In genomic region chr14:69503174-69503573, GRCm38 (mm10) we compare ENCODE assay signal across 9 mouse cellular contexts. TPM values are rescaled to one million over a fixed set of nuclear protein-coding genes. Genes with fewer than 3 reads are reported as not detected.
DNase-seq lines count a peak whose midpoint lies in the region; ATAC-seq lines count a peak whose summit lies in the region.
"Not testable (repeated sequence)": the region's sequence is repeated elsewhere in the genome, so short reads cannot be mapped to it uniquely, and the experiment has no call there.
"Had no signal": no experiment of that assay in that cellular context is flagged by ENCODE, and none has a peak within 500 bp of the region (broad histone marks: within the 10 kb centered on the region; RNA-seq: fewer than 3 reads in every experiment).

Gene Gm16867, minus strand, starts transcription at chr14:69503362.

- not testable (repeated sequence) for H3K9me3 ChIP-seq in embryonic facial prominence, embryonic 12.5 days; forebrain, embryonic 16.5 days (ENCODE audit: control insufficient read depth, low read length); hindbrain, embryonic 11.5 days (ENCODE audit: control insufficient read depth, low read length); kidney, embryonic 14.5 days (ENCODE audit: control insufficient read depth, low read length); limb, embryonic 15.5 days; neural tube, embryonic 12.5 days

- ATAC-seq in embryonic facial prominence, embryonic 12.5 days (ENCODE audit: insufficient number of reproducible peaks, insufficient read depth, low FRiP score, low TSS enrichment) = peak; percentile 96
- ATAC-seq in forebrain, embryonic 16.5 days = peak; percentile 100
- peak; percentile 99 for ATAC-seq in hindbrain, embryonic 11.5 days (ENCODE audit: low FRiP score)
- peak; percentile 96 for ATAC-seq in kidney, embryonic 14.5 days (ENCODE audit: low FRiP score, low TSS enrichment)
- ATAC-seq in limb, embryonic 15.5 days (ENCODE audit: insufficient number of reproducible peaks, low FRiP score, low TSS enrichment, low read depth) = peak; percentile 96
- ATAC-seq in megakaryocyte, adult 5-6 weeks (ENCODE audit: poor library complexity, severe bottlenecking) = peak; percentile 76
- peak; percentile 99 for ATAC-seq in neural tube, embryonic 12.5 days (ENCODE audit: low FRiP score, low read depth)

- not testable (repeated sequence) for H3K4me3 ChIP-seq in embryonic facial prominence, embryonic 12.5 days; forebrain, embryonic 16.5 days (replicated peaks; ENCODE audit: low read length); hindbrain, embryonic 11.5 days (ENCODE audit: low read depth, low read length); kidney, embryonic 14.5 days (ENCODE audit: low read length); limb, embryonic 15.5 days; neural tube, embryonic 12.5 days

- not testable (repeated sequence) for H3K9ac ChIP-seq in embryonic facial prominence, embryonic 12.5 days; forebrain, embryonic 16.5 days (replicated peaks; ENCODE audit: low read depth, low read length); hindbrain, embryonic 11.5 days (ENCODE audit: low read depth, low read length); kidney, embryonic 14.5 days (ENCODE audit: low read depth, low read length); limb, embryonic 15.5 days; neural tube, embryonic 12.5 days

- H3K27ac ChIP-seq in embryonic facial prominence, embryonic 12.5 days; forebrain, embryonic 16.5 days (ENCODE audit: low read length); hindbrain, embryonic 11.5 days (ENCODE audit: low read depth, low read length); kidney, embryonic 14.5 days (ENCODE audit: low read depth, low read length); limb, embryonic 15.5 days; neural tube, embryonic 12.5 days: not testable (repeated sequence)

- WGBS in embryonic facial prominence, embryonic 12.5 days = no CpG with 5 or more reads among the region's 29 CpGs
- WGBS in forebrain, embryonic 16.5 days = no CpG with 5 or more reads among the region's 29 CpGs
- WGBS in hindbrain, embryonic 11.5 days = no CpG with 5 or more reads among the region's 29 CpGs
- no CpG with 5 or more reads among the region's 29 CpGs for WGBS in kidney, embryonic 14.5 days
- no CpG with 5 or more reads among the region's 29 CpGs for WGBS in limb, embryonic 15.5 days
- no CpG with 5 or more reads among the region's 29 CpGs for WGBS in neural tube, embryonic 12.5 days

- H3K27me3 ChIP-seq in embryonic facial prominence, embryonic 12.5 days; forebrain, embryonic 16.5 days (replicated peaks; ENCODE audit: control insufficient read depth, insufficient read depth, low read length); hindbrain, embryonic 11.5 days (ENCODE audit: control insufficient read depth, insufficient read depth, low read length); kidney, embryonic 14.5 days (ENCODE audit: control insufficient read depth, insufficient read depth, low read length); limb, embryonic 15.5 days; neural tube, embryonic 12.5 days (replicated peaks): not testable (repeated sequence)

- DNase-seq in hindbrain, embryonic 11.5 days (ENCODE audit: low spot score) = not testable (repeated sequence)

- H3K36me3 ChIP-seq in embryonic facial prominence, embryonic 12.5 days; forebrain, embryonic 16.5 days (ENCODE audit: control insufficient read depth, insufficient read depth); hindbrain, embryonic 11.5 days (ENCODE audit: control insufficient read depth, insufficient read depth, low read length); kidney, embryonic 14.5 days (ENCODE audit: control insufficient read depth, insufficient read depth, low read length); limb, embryonic 15.5 days; neural tube, embryonic 12.5 days: not testable (repeated sequence)

- H3K4me1 ChIP-seq in embryonic facial prominence, embryonic 12.5 days; forebrain, embryonic 16.5 days (replicated peaks; ENCODE audit: control insufficient read depth, insufficient read depth, low read length); hindbrain, embryonic 11.5 days (replicated peaks; ENCODE audit: control insufficient read depth, insufficient read depth, low read length); kidney, embryonic 14.5 days (ENCODE audit: control insufficient read depth, insufficient read depth, low read length); limb, embryonic 15.5 days; neural tube, embryonic 12.5 days: not testable (repeated sequence)

- H3K4me2 ChIP-seq in embryonic facial prominence, embryonic 12.5 days (replicated peaks); forebrain, embryonic 16.5 days (ENCODE audit: low read length); hindbrain, embryonic 11.5 days (replicated peaks; ENCODE audit: low read depth, low read length); kidney, embryonic 14.5 days (replicated peaks; ENCODE audit: low read depth, low read length); limb, embryonic 15.5 days; neural tube, embryonic 12.5 days (replicated peaks): not testable (repeated sequence)

RNA-seq across cellular contexts. Expression of gene Gm16867, which starts in this region (rescaled TPM):
- polyA plus RNA-seq in embryonic facial prominence, embryonic 12.5 days (2016; fragmentation: Nextera tagmentation; extraction: Ambion mirVana) = not detected in 2 replicates
- 0.09 TPM in 1 of 2 replicates, not detected in the other for polyA plus RNA-seq in forebrain, embryonic 16.5 days (2015; fragmentation: Nextera tagmentation; extraction: Ambion mirVana)
- polyA plus RNA-seq in hindbrain, embryonic 11.5 days (2014; fragmentation: Nextera tagmentation; extraction: Ambion mirVana) = not detected in 2 replicates
- polyA plus RNA-seq in kidney, embryonic 14.5 days (2014; fragmentation: Nextera tagmentation; extraction: Ambion mirVana) = not detected in 2 replicates
- 0.15 TPM in 1 of 2 replicates, not detected in the other for polyA plus RNA-seq in limb, embryonic 15.5 days (2015; fragmentation: Nextera tagmentation; extraction: Ambion mirVana)
- total RNA-seq in megakaryocyte, adult 5-6 weeks (2015) = 2.5 and 3.4 TPM in 2 replicates
- total RNA-seq in megakaryocyte, adult 5-6 weeks (2017) = 1.2 and 1.6 TPM in 2 replicates
- not detected in 2 replicates for polyA plus RNA-seq in neural tube, embryonic 12.5 days (2016; fragmentation: Nextera tagmentation; extraction: Ambion mirVana)
- polyA plus RNA-seq: frontal cortex, adult 2 months; thymus, postnatal 0 days had no signal

Comparison
In these comparisons a context has a peak if more than half of its experiments do, and no peak if none do; other contexts are left out.
1. Peak in ATAC-seq in embryonic facial prominence, embryonic 12.5 days; RNA of the gene not detected or under 1 TPM.
2. Peak in ATAC-seq in forebrain, embryonic 16.5 days; RNA of the gene not detected or under 1 TPM.
3. Peak in ATAC-seq in hindbrain, embryonic 11.5 days; RNA of the gene not detected or under 1 TPM.
4. Peak in ATAC-seq in kidney, embryonic 14.5 days; RNA of the gene not detected or under 1 TPM.
5. Peak in ATAC-seq in limb, embryonic 15.5 days; RNA of the gene not detected or under 1 TPM.
6. Peak in ATAC-seq in neural tube, embryonic 12.5 days; RNA of the gene not detected or under 1 TPM.